Comparison of ENCODE assay signal across 25 mouse cellular contexts in the genomic region with DNA sequence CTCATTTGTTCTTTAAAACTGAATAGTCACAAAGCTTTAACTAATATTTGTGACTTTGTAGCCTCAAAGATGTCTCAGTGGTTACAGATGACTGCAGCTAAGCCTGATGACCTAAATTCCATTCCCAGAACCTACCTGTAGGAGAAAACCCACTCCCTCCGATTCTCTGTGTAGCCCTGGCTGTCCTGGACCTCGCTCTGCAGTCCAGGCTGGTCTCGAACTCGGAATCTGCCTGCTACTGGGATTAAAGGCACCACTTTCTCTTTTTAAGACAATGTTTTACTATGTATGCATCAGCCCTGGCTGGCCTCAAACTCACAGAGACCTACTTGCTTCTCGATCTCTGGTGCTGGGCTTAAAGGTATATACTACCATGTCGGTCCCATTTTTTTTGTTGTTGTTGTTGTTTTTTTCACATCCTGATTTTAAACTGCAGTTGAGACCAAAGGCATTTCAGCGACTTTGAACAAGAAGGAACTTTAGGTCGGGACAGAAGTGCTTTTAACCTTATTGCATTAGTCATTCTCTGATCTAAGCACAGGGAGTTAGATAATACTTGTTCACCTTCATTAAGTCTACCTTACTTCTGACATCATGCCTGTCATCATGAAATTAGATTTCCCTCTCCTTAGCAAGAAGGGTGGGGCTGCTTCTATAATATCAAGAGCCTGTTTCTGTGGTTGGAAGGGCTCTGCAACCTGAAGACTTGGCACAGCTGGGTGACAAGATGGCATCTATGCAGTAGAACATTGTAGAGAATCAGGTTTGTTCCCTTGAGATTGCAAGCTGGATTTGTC.
"Had no signal": no experiment of that assay in that cellular context is flagged by ENCODE, and none has a peak within 500 bp of the region (broad histone marks: within the 10 kb centered on the region; RNA-seq: fewer than 3 reads in every experiment).

No protein-coding gene starts in this region.

- H3K36me3 ChIP-seq: heart, embryonic 10.5 days; heart, embryonic 12.5 days; hindbrain, embryonic 10.5 days; hindbrain, embryonic 12.5 days; intestine, embryonic 15.5 days; limb, embryonic 13.5 days; limb, embryonic 15.5 days; liver, embryonic 13.5 days; liver, embryonic 15.5 days had no signal

- DNase-seq: gastrocnemius, adult 2 months; gastrocnemius, postnatal 10 days; gastrocnemius, postnatal 25 days; heart, adult 18-20 months; heart, postnatal 10 days; heart, postnatal 4 days; kidney, adult 18-20 months; kidney, adult 8-10 months; kidney, postnatal 14 days; liver, embryonic 13.5 days had no signal

- H3K4me1 ChIP-seq: heart, embryonic 10.5 days; heart, embryonic 12.5 days; hindbrain, embryonic 10.5 days; hindbrain, embryonic 12.5 days; intestine, embryonic 15.5 days; liver, embryonic 13.5 days; liver, embryonic 15.5 days had no signal

- H3K27ac ChIP-seq: gastrocnemius, adult 2 months; heart, embryonic 10.5 days; hindbrain, embryonic 10.5 days; hindbrain, embryonic 12.5 days; hindbrain, embryonic 14.5 days; intestine, embryonic 15.5 days; kidney, postnatal 0 days; layer of hippocampus, adult 2 months; left cerebral cortex, adult 2 months; limb, embryonic 13.5 days; limb, embryonic 15.5 days; liver, embryonic 13.5 days; liver, embryonic 15.5 days had no signal

- H3K9ac ChIP-seq: heart, embryonic 12.5 days; hindbrain, embryonic 12.5 days; hindbrain, embryonic 14.5 days; intestine, embryonic 15.5 days; limb, embryonic 13.5 days; limb, embryonic 15.5 days; liver, embryonic 13.5 days; liver, embryonic 15.5 days had no signal

- ATAC-seq: hindbrain, embryonic 16.5 days; inflammation-experienced regulatory T-cells, adult 6 months; intestine, embryonic 15.5 days; intestine, postnatal 0 days had no signal

- H3K9me3 ChIP-seq: heart, embryonic 10.5 days; hindbrain, embryonic 10.5 days; hindbrain, embryonic 12.5 days; intestine, embryonic 15.5 days; limb, embryonic 13.5 days; limb, embryonic 15.5 days; liver, embryonic 13.5 days; liver, embryonic 15.5 days had no signal

- H3K4me3 ChIP-seq: gastrocnemius, adult 2 months; heart, embryonic 10.5 days; heart, embryonic 12.5 days; hindbrain, embryonic 10.5 days; hindbrain, embryonic 12.5 days; intestine, embryonic 15.5 days; layer of hippocampus, adult 2 months; left cerebral cortex, adult 2 months; limb, embryonic 13.5 days; limb, embryonic 15.5 days; liver, embryonic 13.5 days; liver, embryonic 15.5 days had no signal

- H3K27me3 ChIP-seq: heart, embryonic 12.5 days; hindbrain, embryonic 12.5 days; intestine, embryonic 15.5 days; limb, embryonic 13.5 days; limb, embryonic 15.5 days; liver, embryonic 13.5 days; liver, embryonic 15.5 days had no signal

- H3K4me2 ChIP-seq: heart, embryonic 12.5 days; hindbrain, embryonic 12.5 days; hindbrain, embryonic 14.5 days; intestine, embryonic 15.5 days; limb, embryonic 13.5 days; limb, embryonic 15.5 days; liver, embryonic 13.5 days; liver, embryonic 15.5 days had no signal
